Mouse (Mus musculus) hindbrain, embryonic 15.5 days (tissue): ENCODE measurements around the gene Pigv. TPM values are rescaled to one million over a fixed set of nuclear protein-coding genes. Genes with fewer than 3 reads are reported as not detected.

Experiments
- ATAC-seq: fragments of 200-750 bp; cut with Nextera tagmentation; 2 replicates; pipeline ENCODE4 v1.8.0; 2017; ENCODE audit warnings: low read depth, moderate number of reproducible peaks, moderate TSS enrichment; ENCODE audit not compliant: low FRiP score
- H3K27ac ChIP-seq: fragments of 300-500 bp; sonication (generic); replicated peaks from 2 replicates; pipeline ENCODE4 v1.5.1; 2015; ENCODE audit warnings: mild to moderate bottlenecking, inconsistent platforms
- H3K27me3 ChIP-seq: fragments of 300-500 bp; sonication (generic); 2 replicates; pipeline ENCODE4 v1.6.1; 2015; ENCODE audit warnings: control low read depth, inconsistent platforms
- H3K36me3 ChIP-seq: fragments of 300-500 bp; sonication (generic); 2 replicates; pipeline ENCODE4 v1.6.1; 2015; ENCODE audit warnings: control low read depth, inconsistent platforms
- H3K4me1 ChIP-seq: fragments of 300-500 bp; sonication (generic); replicated peaks from 2 replicates; pipeline ENCODE4 v1.6.1; 2015; ENCODE audit warnings: control low read depth, inconsistent platforms
- H3K4me2 ChIP-seq: fragments of 300-500 bp; sonication (generic); 2 replicates; pipeline ENCODE4 v1.6.1; 2015; ENCODE audit warnings: moderate library complexity, mild to moderate bottlenecking, inconsistent platforms
- H3K4me3 ChIP-seq: fragments of 300-500 bp; sonication (generic); 2 replicates; pipeline ENCODE4 v1.5.1; 2015; ENCODE audit warnings: mild to moderate bottlenecking, inconsistent platforms
- H3K9ac ChIP-seq: fragments of 300-500 bp; sonication (generic); 2 replicates; pipeline ENCODE4 v1.6.1; 2015; ENCODE audit warnings: inconsistent platforms
- H3K9me3 ChIP-seq: fragments of 300-500 bp; sonication (generic); 2 replicates; pipeline ENCODE4 v1.6.1; 2016; ENCODE audit warnings: control low read depth, inconsistent platforms
- WGBS: fragments of 180-500 bp; shearing (Covaris S2); methylation state at CpG from one replicate; pipeline ENCODE4 v1.1.7; 2015; 5-methylcytosine and 5-hydroxymethylcytosine counted together
- polyA plus RNA-seq: library from polyadenylated mRNA; unstranded; fragments of >200 nt; fragmentation: Nextera tagmentation; extraction: Ambion mirVana; gene quantifications from 2 replicates; pipeline ENCODE4 v1.2.1, GENCODE M21; 2015

Gene Pigv
- polyA plus RNA-seq, 1 experiment from 2014 or later, result 14.2 TPM

DNA sequence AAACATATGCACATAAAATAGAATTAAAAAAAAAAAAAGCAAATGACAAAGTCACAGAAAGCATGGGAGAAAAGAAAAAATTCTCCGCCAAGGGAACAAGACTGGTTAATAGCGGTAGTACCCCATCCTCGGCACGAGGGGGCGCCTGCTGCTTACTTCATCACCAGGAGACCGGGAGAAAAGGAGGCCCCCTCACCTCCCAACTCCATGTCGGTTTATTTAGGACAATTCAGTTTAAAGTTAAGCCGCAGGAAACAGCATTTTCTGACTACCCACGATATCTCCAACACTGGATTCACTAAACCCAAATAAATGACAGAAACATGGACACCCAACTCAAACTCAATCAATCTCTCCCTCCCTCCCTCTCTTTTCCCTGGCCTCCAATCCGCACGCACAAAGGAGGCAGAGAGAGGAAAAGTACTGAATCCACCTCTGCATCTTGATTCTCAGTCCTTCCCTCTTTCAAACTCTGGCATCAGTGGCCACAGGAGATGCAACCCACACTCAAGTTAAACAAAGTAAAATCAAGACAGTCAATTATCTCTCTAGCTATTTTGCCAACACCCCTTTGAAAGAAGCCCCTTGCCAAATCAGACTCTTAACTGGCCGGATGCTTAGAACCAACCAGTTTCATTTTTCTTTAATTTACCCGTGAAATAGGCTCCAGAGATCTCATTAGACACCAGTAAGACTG is 1.1 kb downstream of the Pigv start:
- Histone ChIP-seq H3K4me1 (peaks cover 62% of the 10 kb centered on the region), H3K27me3 (no peaks in the 10 kb centered on the region), H3K4me3 (peak overlapping the region; percentile 68), H3K4me2 (peak overlapping the region; percentile 72), H3K9ac (peak overlapping the region; percentile 78), H3K27ac (peak overlapping the region; percentile 97), H3K9me3 (no peaks in the 10 kb centered on the region), H3K36me3 (no peaks in the 10 kb centered on the region)
- 3% methylated on average over 13 of the region's 13 CpGs for WGBS
- no peak for ATAC-seq

DNA sequence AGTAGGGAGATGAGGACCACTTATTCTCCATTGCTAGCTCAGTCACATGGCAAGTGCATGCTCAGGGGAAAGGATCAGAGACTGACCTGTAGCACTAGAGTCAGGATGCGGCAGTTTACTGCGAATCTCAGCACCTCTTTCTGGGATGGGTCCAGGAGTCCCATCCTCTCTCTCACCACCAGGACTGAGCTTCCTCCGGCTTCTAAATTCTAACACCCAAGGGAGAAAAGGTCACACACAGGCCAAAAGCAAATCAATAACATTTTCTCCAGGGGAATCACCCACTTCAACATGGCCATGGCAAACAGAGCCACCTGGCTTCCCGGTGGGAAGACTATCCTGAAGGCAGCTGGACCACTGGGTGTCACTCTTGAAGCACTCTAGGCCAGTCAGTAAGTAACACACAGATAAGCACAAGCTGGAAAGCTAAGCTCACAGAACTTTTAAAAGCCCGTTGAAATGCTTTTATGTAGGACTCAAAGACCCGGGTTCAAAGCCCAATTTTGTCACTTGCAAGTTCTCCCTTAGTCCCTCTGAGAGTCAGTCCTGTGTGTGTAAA is 2.7 kb downstream of the Pigv start:
- H3K9me3 ChIP-seq, result no peaks in the 10 kb centered on the region
- no peaks in the 10 kb centered on the region for H3K27me3 ChIP-seq
- H3K4me2 ChIP-seq, result no peak overlapping the region
- no peak for ATAC-seq
- no peak overlapping the region for H3K9ac ChIP-seq
- H3K27ac ChIP-seq, result no peak overlapping the region
- WGBS, result 72% methylated on average over 6 of the region's 6 CpGs
- H3K36me3 ChIP-seq, result no peaks in the 10 kb centered on the region
- peaks cover 67% of the 10 kb centered on the region for H3K4me1 ChIP-seq
- H3K4me3 ChIP-seq, result no peak overlapping the region

DNA sequence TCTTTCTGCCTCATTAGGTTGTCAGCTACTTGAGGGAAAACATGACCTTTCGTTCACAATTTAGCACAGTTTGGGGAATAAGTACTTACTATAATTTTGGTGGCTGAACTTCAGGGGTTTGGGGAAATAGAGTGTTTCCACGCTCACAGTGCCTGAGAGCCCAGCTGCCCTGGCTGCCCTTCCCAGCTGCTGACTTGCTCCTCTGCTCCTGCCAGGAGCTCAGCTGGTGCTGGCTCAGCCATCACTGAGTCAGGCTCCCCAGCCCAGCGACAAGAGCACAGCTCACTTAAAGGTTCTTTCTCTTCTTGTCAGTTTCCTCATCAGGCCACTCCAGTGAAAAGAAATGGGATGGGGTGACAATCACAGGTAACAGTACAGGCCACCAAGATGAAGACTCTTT is 3.9 kb downstream of the Pigv start:
- Histone ChIP-seq H3K9me3 (no peaks in the 10 kb centered on the region), H3K4me2 (no peak overlapping the region), H3K9ac (no peak overlapping the region), H3K36me3 (no peaks in the 10 kb centered on the region), H3K4me1 (peaks cover 59% of the 10 kb centered on the region), H3K4me3 (no peak overlapping the region), H3K27ac (no peak overlapping the region), H3K27me3 (no peaks in the 10 kb centered on the region)
- WGBS, result 49% methylated on average over 3 of the region's 3 CpGs
- ATAC-seq, result no peak

DNA sequence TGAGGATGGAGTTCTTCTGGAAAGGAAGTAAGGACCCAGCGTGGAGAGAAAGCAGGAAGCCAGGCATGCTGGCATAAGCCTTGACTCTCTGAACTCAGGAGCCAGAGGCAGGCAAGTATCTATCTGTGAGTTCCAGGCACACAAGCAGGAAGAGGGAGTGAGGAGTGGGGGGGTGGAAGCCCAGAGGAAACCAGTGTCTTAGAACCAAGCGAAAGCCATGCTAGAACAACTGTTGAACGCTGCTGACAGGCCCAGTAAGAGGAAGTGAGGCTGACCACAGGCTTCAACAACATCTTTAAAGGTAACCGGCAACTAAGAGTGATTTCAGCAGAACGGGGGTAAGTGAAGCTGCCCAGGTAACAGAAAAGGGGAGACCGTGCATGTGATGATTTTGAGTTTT is 6.2 kb downstream of the Pigv start:
- Histone ChIP-seq H3K9ac (no peak overlapping the region), H3K4me3 (no peak overlapping the region), H3K4me1 (peaks cover 48% of the 10 kb centered on the region), H3K27me3 (no peaks in the 10 kb centered on the region), H3K9me3 (no peaks in the 10 kb centered on the region), H3K36me3 (0 out of 2 replicates have a peak, but pooled peaks cover 3% of the 10 kb centered on the region), H3K4me2 (no peak overlapping the region), H3K27ac (no peak overlapping the region)
- WGBS, result 92% methylated on average over 6 of the region's 6 CpGs
- no peak for ATAC-seq

DNA sequence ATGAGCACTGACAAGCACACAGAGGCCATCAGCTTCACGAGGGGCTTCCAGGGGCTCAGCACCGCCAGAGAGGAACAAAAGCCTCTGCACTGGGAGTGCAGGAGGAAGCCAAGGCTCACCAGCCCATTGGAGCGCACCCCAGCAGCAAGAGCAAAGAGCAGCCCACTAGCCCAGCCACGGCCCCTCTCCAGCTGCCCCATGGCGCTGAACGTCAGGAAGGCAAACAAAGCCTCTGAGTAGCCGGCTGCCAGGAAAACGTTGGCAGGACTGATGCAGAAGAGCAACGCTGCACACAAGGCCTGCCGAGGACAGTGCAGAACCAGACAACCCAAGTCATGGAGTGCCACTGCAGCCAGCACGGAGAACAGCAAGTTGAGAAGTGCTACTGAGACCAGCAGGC is 7.3 kb downstream of the Pigv start:
- no peak overlapping the region; the same call in 1 of the 2 replicates for H3K9ac ChIP-seq
- H3K36me3 ChIP-seq, result 0 out of 2 replicates have a peak, but pooled peaks cover 4% of the 10 kb centered on the region
- H3K9me3 ChIP-seq, result no peaks in the 10 kb centered on the region
- peak overlapping the region; percentile 75 for H3K27ac ChIP-seq
- ATAC-seq, result peak; percentile 72
- H3K4me1 ChIP-seq, result peaks cover 49% of the 10 kb centered on the region
- no peaks in the 10 kb centered on the region for H3K27me3 ChIP-seq
- 38% methylated on average over 11 of the region's 11 CpGs for WGBS
- H3K4me3 ChIP-seq, result no peak overlapping the region
- peak overlapping the region; percentile 6; the same call in 1 of the 2 replicates for H3K4me2 ChIP-seq

DNA sequence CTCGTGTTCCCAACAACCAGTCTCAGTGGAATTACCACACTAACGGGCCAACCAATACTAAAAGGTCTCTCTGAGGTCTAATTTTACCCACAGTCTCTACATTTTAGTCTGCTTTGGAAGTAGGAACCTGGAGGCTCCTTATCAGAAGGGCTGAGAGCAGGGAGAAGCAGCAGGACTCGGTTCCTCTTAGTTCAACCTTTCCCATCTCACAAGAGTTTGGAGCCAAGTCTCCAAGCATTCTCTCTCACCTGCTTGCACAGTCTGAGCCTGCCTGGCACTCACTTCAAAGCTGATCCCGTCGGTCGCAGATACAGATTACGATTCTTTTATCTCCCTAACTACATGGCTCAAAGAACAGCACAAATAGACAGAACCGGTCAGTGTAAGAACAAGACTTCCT is 9.5 kb downstream of the Pigv start:
- H3K27ac ChIP-seq, result no peak overlapping the region
- H3K9ac ChIP-seq, result no peak overlapping the region
- no peaks in the 10 kb centered on the region for H3K9me3 ChIP-seq
- H3K27me3 ChIP-seq, result no peaks in the 10 kb centered on the region
- 86% methylated on average over 8 of the region's 8 CpGs for WGBS
- 0 out of 2 replicates have a peak, but pooled peaks cover 4% of the 10 kb centered on the region for H3K36me3 ChIP-seq
- no peak overlapping the region for H3K4me2 ChIP-seq
- no peak for ATAC-seq
- H3K4me3 ChIP-seq, result no peak overlapping the region
- peaks cover 54% of the 10 kb centered on the region for H3K4me1 ChIP-seq

DNA sequence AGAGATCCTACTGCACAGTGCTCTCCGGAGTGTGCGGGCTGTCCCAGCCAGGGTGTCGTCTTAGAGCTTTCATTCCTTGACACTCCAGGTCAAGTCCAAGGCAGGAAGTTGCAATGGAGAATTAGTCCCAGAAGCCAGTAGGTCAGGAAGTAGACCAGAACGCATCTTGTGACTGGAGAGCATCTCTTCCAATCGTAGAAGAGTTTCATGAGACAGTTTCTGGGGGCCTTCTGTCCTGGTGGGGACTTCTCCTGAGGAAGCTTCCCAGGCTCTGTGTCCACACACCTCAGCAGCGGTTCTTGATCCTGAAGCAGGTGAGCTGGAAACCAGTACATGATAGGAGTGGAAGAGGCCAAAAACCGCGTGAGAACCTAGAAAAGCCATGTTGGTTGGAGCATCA is 10.0 kb downstream of the Pigv start:
- H3K4me3 ChIP-seq, result no peak overlapping the region
- H3K4me1 ChIP-seq, result peaks cover 53% of the 10 kb centered on the region
- no peak overlapping the region for H3K9ac ChIP-seq
- no peak for ATAC-seq
- H3K27me3 ChIP-seq, result no peaks in the 10 kb centered on the region
- H3K27ac ChIP-seq, result no peak overlapping the region
- no peaks in the 10 kb centered on the region for H3K9me3 ChIP-seq
- 0 out of 2 replicates have a peak, but pooled peaks cover 4% of the 10 kb centered on the region for H3K36me3 ChIP-seq
- 94% methylated on average over 8 of the region's 8 CpGs for WGBS
- H3K4me2 ChIP-seq, result no peak overlapping the region

DNA sequence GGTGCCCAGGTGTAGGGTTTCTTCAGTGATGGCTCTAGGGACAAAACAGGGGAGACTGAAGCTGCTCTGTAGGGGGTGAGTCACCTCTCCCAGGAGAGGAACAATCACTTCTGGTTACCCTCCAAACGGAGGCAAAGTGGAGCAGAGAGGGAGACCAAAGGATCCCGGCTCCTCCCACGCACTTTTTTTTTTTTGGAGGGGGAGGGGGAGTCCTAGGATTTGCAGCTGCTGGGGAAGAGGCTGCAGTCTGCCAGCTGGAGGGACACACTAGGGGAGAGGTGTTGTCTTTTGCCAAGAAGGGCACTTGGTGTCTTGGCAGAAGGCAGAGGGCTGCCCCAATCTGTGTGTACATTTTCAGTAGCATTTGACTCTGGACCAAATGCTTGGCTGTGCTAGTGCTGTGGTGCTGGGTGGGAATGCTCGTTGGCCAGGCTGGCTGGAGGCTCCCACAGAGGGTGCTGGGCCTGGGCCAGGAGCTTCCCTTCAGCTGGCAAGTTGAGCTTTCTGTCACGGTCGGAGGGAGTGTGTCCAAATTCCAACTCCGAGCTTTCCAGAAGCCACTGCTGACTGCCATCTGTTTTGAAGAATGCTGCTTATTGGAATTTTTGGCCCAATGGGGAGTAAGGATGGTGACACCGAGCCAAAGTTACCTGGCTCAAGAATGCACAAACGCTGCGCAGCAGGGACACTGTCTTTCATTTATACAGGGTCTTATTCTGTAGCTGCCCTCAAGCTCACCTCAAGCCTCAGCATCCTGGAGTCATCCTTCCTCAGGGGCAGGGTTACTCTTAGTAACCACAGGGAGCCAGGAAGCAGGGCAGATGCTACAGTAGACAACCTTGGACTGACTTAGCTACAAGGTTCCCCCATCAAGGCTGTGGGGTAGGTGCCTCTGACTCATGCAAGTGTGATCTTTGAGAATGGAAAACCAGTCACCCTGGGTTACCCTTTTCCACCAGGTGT is 12.0 kb downstream of the Pigv start:
- no peak overlapping the region; the same call in 1 of the 2 replicates for H3K4me3 ChIP-seq
- no peak overlapping the region; the same call in 1 of the 2 replicates for H3K9ac ChIP-seq
- H3K4me2 ChIP-seq, result peak overlapping the region; percentile 45
- WGBS, result 14% methylated on average over 10 of the region's 10 CpGs
- H3K27me3 ChIP-seq, result no peaks in the 10 kb centered on the region
- H3K27ac ChIP-seq, result peak overlapping the region; percentile 78
- no peaks in the 10 kb centered on the region for H3K9me3 ChIP-seq
- peaks cover 44% of the 10 kb centered on the region for H3K4me1 ChIP-seq
- H3K36me3 ChIP-seq, result 0 out of 2 replicates have a peak, but pooled peaks cover 4% of the 10 kb centered on the region
- peak; percentile 87 for ATAC-seq

DNA sequence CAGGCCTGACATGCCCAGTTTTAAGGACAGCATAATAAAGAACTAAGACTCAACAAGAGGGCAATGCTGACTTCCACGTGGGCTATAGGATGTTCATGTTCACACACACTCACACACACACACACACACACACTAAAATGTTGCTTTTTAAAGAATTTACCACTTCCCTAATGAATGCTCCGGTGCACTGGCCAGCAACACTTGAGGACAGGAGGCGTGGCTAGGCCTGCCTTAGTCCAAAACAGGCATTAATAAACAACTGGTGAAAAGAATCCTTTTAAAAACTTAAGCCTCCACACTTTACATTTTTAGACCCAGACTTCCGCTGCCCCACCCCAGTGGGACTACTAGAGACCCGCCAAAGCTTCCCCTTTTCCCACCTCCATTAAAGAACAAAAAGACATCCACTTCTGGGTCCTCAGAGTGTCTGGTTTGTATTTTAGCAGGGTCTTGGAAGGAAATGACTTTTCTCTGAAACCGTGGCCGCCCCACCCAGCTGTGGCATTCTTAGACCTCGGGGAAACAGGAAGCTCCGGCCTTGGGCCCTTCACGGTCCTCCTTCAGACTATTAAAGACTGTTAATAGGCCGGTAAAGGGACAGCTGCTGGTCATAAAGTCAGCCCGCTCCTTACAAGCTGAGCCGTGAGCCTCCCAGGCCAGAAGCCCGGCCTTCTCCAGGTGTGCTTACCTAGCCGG is 12.8 kb downstream of the Pigv start:
- Histone ChIP-seq H3K9me3 (no peaks in the 10 kb centered on the region), H3K4me3 (no peak overlapping the region; the same call in 1 of the 2 replicates), H3K4me1 (peaks cover 37% of the 10 kb centered on the region), H3K27ac (peak overlapping the region; percentile 78), H3K27me3 (no peaks in the 10 kb centered on the region), H3K36me3 (0 out of 2 replicates have a peak, but pooled peaks cover 4% of the 10 kb centered on the region), H3K9ac (no peak overlapping the region; the same call in 1 of the 2 replicates), H3K4me2 (peak overlapping the region; percentile 45)
- no peak for ATAC-seq
- WGBS, result 19% methylated on average over 15 of the region's 15 CpGs

DNA sequence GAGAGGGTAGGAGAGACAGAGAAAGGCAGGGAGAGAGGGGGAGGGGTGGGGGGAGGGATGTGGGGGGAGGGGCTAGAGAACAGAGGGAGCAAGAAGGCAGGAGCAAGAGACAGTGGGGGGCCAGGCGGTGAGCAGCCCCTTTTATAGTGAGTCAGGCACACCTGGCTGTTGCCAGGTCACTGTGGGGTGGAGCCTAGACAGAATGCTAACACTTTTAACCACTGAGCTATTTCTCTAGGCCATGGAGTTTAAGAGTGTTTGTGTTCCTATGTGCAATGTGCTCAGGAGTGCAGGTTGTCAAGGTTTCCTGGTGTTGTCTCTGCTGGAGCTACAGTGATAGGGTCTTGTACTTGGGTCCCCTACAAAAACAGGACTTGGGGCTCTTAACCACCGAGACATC is 13.7 kb downstream of the Pigv start:
- H3K4me2 ChIP-seq, result 0 out of 2 replicates have a peak overlapping the region, but pooled peaks have one; percentile 45
- WGBS, result 37% methylated on average over 2 of the region's 2 CpGs

DNA sequence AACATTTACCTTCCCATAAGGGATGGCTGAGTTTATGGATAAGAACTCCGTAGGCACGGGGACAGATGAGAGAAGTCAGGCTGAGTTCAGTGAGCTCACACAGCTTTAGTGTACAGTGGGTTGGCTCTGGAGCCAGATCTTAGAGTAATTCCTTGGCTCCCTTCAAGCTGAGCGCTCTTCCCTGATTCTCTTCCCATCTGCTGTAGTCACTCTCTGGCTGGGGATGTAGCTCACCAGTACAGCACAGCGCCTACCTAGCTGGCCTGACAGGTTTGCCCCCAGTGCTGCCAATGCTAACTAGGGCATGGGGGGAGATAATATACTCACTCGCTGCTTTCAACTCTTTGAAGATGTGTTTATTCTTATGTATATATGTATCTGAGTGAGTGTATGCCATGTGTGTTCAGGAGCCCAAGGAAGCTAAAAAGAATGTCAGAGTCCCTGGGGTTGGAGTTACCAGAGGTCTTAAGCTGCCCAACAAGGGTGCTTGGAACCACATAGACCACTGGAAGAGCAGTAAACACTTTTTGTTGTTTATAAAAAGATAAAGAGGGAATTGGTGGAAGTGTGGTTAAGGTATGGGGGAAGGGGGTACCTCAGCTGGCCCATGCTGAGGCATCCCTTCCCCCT is 14.5 kb downstream of the Pigv start:
- Histone ChIP-seq H3K9me3 (no peaks in the 10 kb centered on the region), H3K4me3 (no peak overlapping the region), H3K4me2 (no peak overlapping the region), H3K4me1 (peaks cover 33% of the 10 kb centered on the region), H3K36me3 (0 out of 2 replicates have a peak, but pooled peaks cover 4% of the 10 kb centered on the region), H3K27me3 (no peaks in the 10 kb centered on the region), H3K9ac (no peak overlapping the region), H3K27ac (no peak overlapping the region)
- ATAC-seq, result no peak
- 42% methylated on average over 5 of the region's 5 CpGs for WGBS

More for the DNA sequence above, 13.7 kb downstream of the Pigv start:
- Histone ChIP-seq H3K4me1 (peaks cover 33% of the 10 kb centered on the region), H3K4me3 (no peak overlapping the region), H3K36me3 (0 out of 2 replicates have a peak, but pooled peaks cover 4% of the 10 kb centered on the region), H3K27ac (no peak overlapping the region), H3K9ac (no peak overlapping the region), H3K27me3 (no peaks in the 10 kb centered on the region), H3K9me3 (no peaks in the 10 kb centered on the region)
- ATAC-seq, result no peak
